Mouse (Mus musculus): ENCODE measurements around the gene Strip1. TPM values are rescaled to one million over a fixed set of nuclear protein-coding genes. Genes with fewer than 3 reads are reported as not detected.

The Strip1 gene
- polyA plus RNA-seq, 1 experiment: 46.0 TPM

DNA sequence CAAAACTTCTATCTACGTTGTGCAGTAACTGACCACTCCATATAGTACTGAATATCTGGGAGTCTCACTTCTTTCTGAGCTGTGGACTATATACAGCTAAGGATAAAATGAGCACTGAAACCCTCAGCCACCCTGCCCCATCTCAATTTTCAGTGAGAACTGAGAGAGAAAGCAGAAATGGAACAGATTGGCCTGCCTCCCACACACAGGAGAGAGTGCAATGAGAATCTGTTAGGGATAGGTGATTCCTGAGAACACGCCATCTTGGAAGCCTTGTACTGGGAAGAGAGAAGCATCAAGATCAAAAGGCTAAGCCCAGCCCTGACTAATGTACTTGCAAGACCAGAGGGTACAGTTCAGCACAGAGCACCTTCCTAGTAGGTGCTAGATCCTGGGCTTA, 2.9 kb downstream of the Strip1 start:
- H3K4me3 ChIP-seq (ENCODE audit: insufficient read depth, low read depth, low read length): no peak overlapping the region
- no peak for DNase-seq
- no peak for TF ChIP-seq CTCF (conservative IDR thresholded peaks at IDR 0.05; ENCODE audit: insufficient read depth, insufficient read length, low read depth, low read length)
- TF ChIP-seq POLR2A (IDR thresholded peaks at IDR 0.05; ENCODE audit: low read depth, low read length): no peak
- peaks cover 8% of the 10 kb centered on the region; the same call in 1 of the 2 replicates for H3K36me3 ChIP-seq (ENCODE audit: control insufficient read depth, insufficient read depth, low read length)
- no peaks in the 10 kb centered on the region for H3K27me3 ChIP-seq (replicated peaks; ENCODE audit: control insufficient read depth, insufficient read depth, low read length)
- H3K4me1 ChIP-seq (ENCODE audit: control insufficient read depth, insufficient read depth, low read length): peaks cover 3% of the 10 kb centered on the region; the same call in 1 of the 2 replicates
- 95% methylated on average over 2 of the region's 2 CpGs for WGBS
- no peak overlapping the region for H3K27ac ChIP-seq (ENCODE audit: insufficient read depth, low read depth, low read length)

DNA sequence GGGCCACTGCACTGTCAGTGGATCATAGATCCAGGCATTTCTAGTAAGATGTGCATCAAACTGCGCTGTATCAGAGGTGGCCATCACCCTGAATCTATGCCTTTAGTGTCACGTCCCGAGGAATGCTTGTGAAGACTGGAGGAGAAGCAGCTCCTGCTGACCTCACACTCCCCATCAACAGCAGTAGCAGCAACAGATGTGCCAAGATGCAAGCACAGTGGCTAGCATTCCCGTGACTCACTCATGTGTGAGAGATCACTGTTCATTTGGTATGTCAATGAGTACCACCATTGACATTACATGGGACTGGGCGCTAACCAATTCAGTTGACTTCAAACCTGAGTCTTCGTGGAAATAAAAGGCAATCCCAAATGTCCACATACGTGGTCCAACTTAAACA, 3.9 kb downstream of the Strip1 start:
- DNase-seq: peak; percentile 53
- WGBS: 69% methylated on average over 7 of the region's 7 CpGs
- Histone ChIP-seq H3K4me3 (ENCODE audit: insufficient read depth, low read depth, low read length) (no peak overlapping the region), H3K4me1 (ENCODE audit: control insufficient read depth, insufficient read depth, low read length) (peaks cover 3% of the 10 kb centered on the region; the same call in 1 of the 2 replicates), H3K36me3 (ENCODE audit: control insufficient read depth, insufficient read depth, low read length) (peaks cover 8% of the 10 kb centered on the region; the same call in 1 of the 2 replicates), H3K27me3 (replicated peaks; ENCODE audit: control insufficient read depth, insufficient read depth, low read length) (no peaks in the 10 kb centered on the region), H3K27ac (ENCODE audit: insufficient read depth, low read depth, low read length) (no peak overlapping the region)
- TF ChIP-seq POLR2A (IDR thresholded peaks at IDR 0.05; ENCODE audit: low read depth, low read length) (no peak), CTCF (conservative IDR thresholded peaks at IDR 0.05; ENCODE audit: insufficient read depth, insufficient read length, low read depth, low read length) (no peak)

DNA sequence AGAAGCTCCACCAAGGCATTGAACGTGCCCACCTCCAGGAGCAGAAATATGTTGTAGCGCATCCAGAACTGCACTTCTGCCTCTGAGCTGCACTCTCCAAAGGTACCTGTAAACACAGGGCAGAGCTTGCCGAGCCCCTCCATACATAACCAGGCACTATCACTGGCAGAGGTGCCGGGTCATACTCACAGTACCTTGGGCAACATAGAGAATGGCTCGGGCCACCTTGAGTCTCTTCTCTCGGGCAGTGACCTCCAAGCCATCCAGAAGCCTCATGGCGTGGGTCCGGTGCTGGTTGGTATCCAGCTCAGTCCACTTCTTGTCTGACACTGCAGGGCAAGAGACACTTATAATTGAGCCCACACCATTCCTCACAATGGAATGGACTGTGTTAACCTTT, 4.7 kb downstream of the Strip1 start:
- no peak for TF ChIP-seq POLR2A (IDR thresholded peaks at IDR 0.05; ENCODE audit: low read depth, low read length)
- no peak for TF ChIP-seq CTCF (conservative IDR thresholded peaks at IDR 0.05; ENCODE audit: insufficient read depth, insufficient read length, low read depth, low read length)
- no peaks in the 10 kb centered on the region for H3K27me3 ChIP-seq (replicated peaks; ENCODE audit: control insufficient read depth, insufficient read depth, low read length)
- no peak overlapping the region for H3K4me3 ChIP-seq (ENCODE audit: insufficient read depth, low read depth, low read length)
- peaks cover 3% of the 10 kb centered on the region; the same call in 1 of the 2 replicates for H3K4me1 ChIP-seq (ENCODE audit: control insufficient read depth, insufficient read depth, low read length)
- H3K36me3 ChIP-seq (ENCODE audit: control insufficient read depth, insufficient read depth, low read length): peaks cover 9% of the 10 kb centered on the region
- no peak overlapping the region for H3K27ac ChIP-seq (ENCODE audit: insufficient read depth, low read depth, low read length)
- DNase-seq: no peak
- WGBS: 95% methylated on average over 8 of the region's 8 CpGs

DNA sequence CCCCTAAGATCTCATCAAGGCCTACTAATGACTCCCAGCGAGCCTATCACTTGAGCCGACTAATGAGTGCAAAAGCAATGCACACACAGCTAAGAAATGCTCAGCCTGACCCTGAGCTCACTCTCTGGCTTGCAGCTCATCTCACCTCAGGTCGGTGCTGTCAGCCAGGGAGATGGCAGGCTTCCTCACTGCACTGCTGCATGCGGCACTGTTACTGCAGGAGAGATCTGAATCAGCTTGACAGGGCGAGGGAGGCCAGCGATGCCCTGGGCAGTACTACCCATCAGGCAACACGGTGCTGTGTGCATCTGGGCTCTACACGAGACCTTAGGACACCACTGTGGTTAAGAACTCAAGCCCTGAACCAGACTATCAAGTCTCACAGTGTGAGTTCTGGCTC, 6.0 kb downstream of the Strip1 start:
- Histone ChIP-seq H3K27ac (ENCODE audit: insufficient read depth, low read depth, low read length) (no peak overlapping the region), H3K4me3 (ENCODE audit: insufficient read depth, low read depth, low read length) (no peak overlapping the region), H3K4me1 (ENCODE audit: control insufficient read depth, insufficient read depth, low read length) (peaks cover 1% of the 10 kb centered on the region; the same call in 1 of the 2 replicates), H3K27me3 (replicated peaks; ENCODE audit: control insufficient read depth, insufficient read depth, low read length) (no peaks in the 10 kb centered on the region), H3K36me3 (ENCODE audit: control insufficient read depth, insufficient read depth, low read length) (peaks cover 10% of the 10 kb centered on the region)
- TF ChIP-seq POLR2A (IDR thresholded peaks at IDR 0.05; ENCODE audit: low read depth, low read length): no peak
- no peak for TF ChIP-seq CTCF (conservative IDR thresholded peaks at IDR 0.05; ENCODE audit: insufficient read depth, insufficient read length, low read depth, low read length)
- DNase-seq: no peak
- 94% methylated on average over 8 of the region's 8 CpGs for WGBS

GRCm38 (mm10) chr3:107624424-107624823, 7.1 kb downstream of the Strip1 start:
- H3K36me3 ChIP-seq (ENCODE audit: control insufficient read depth, insufficient read depth, low read length): peaks cover 18% of the 10 kb centered on the region
- TF ChIP-seq POLR2A (IDR thresholded peaks at IDR 0.05; ENCODE audit: low read depth, low read length) (no peak), CTCF (conservative IDR thresholded peaks at IDR 0.05; ENCODE audit: insufficient read depth, insufficient read length, low read depth, low read length) (no peak)
- DNase-seq: no peak

GRCm38 (mm10) chr3:107622537-107622936, 9.0 kb downstream of the Strip1 start:
- TF ChIP-seq POLR2A (IDR thresholded peaks at IDR 0.05; ENCODE audit: low read depth, low read length) (no peak), CTCF (conservative IDR thresholded peaks at IDR 0.05; ENCODE audit: insufficient read depth, insufficient read length, low read depth, low read length) (no peak)
- WGBS: 97% methylated on average over 7 of the region's 7 CpGs
- Histone ChIP-seq H3K4me3 (ENCODE audit: insufficient read depth, low read depth, low read length) (no peak overlapping the region), H3K27me3 (replicated peaks; ENCODE audit: control insufficient read depth, insufficient read depth, low read length) (no peaks in the 10 kb centered on the region), H3K36me3 (ENCODE audit: control insufficient read depth, insufficient read depth, low read length) (peaks cover 21% of the 10 kb centered on the region), H3K4me1 (ENCODE audit: control insufficient read depth, insufficient read depth, low read length) (no peaks in the 10 kb centered on the region), H3K27ac (ENCODE audit: insufficient read depth, low read depth, low read length) (no peak overlapping the region)
- DNase-seq: no peak

More at GRCm38 (mm10) chr3:107624424-107624823, 7.1 kb downstream of the Strip1 start:
- Histone ChIP-seq H3K4me3 (ENCODE audit: insufficient read depth, low read depth, low read length) (no peak overlapping the region), H3K27me3 (replicated peaks; ENCODE audit: control insufficient read depth, insufficient read depth, low read length) (no peaks in the 10 kb centered on the region), H3K27ac (ENCODE audit: insufficient read depth, low read depth, low read length) (no peak overlapping the region), H3K4me1 (ENCODE audit: control insufficient read depth, insufficient read depth, low read length) (no peaks in the 10 kb centered on the region)
- WGBS: 96% methylated on average over 8 of the region's 8 CpGs

DNA sequence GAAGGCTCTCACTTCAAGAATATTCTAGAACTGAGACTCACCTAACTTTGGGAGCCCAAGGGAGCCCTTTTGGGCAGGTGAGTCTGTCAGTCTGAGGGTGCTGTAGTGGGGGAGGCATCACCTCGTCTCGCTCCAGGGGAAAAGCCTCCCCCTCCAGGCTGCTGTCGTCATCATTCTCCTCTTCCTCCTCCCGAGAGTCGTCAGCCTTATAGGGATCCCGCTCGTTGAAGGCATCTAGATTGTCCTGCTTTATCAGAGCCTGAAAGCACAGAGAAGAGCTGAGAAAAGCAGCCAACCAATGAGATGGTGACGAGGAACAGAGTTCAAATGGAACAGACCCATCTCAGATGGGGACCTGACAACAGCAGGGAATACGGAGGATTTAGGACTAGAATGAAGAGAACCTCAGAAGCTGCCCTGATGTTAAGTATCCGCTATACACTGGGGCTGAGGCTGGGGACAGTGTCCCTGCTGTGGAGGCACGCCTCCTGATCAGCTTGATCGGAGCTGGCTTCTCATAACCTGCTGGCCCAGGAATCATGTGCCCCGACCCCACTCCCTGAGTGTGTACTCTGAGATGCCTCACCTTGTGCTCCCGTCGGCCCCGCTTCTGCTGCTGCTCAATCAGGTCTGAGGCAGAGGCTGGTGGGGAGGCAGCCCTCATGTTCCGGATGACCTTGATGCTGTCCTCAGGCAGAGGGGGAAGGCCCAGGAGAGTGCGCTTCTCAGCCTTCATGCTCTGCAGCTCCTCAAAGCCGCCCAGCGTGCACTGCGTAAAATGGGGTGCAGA, 10.0 kb downstream of the Strip1 start:
- Histone ChIP-seq H3K27me3 (replicated peaks; ENCODE audit: control insufficient read depth, insufficient read depth, low read length) (no peaks in the 10 kb centered on the region), H3K4me1 (ENCODE audit: control insufficient read depth, insufficient read depth, low read length) (no peaks in the 10 kb centered on the region), H3K4me3 (ENCODE audit: insufficient read depth, low read depth, low read length) (no peak overlapping the region), H3K36me3 (ENCODE audit: control insufficient read depth, insufficient read depth, low read length) (peaks cover 20% of the 10 kb centered on the region), H3K27ac (ENCODE audit: insufficient read depth, low read depth, low read length) (no peak overlapping the region)
- DNase-seq: no peak
- TF ChIP-seq CTCF (conservative IDR thresholded peaks at IDR 0.05; ENCODE audit: insufficient read depth, insufficient read length, low read depth, low read length) (no peak), POLR2A (IDR thresholded peaks at IDR 0.05; ENCODE audit: low read depth, low read length) (no peak)
- WGBS: 89% methylated on average over 21 of the region's 21 CpGs

Data from kidney, adult 2 months (tissue).